Mouse (Mus musculus) right cerebral cortex, postnatal 14 days (tissue): ENCODE measurements at regions not wholly inside any gene's neighbourhood (a gene's known extent, or its start where the extent isn't known, plus 50 kb on each side); places are given as distances from the start of the nearest gene placed in this dataset.

Experiments used
- DNase-seq: peaks from one replicate; pipeline ENCODE4 v3.0.0; 2022

DNA sequence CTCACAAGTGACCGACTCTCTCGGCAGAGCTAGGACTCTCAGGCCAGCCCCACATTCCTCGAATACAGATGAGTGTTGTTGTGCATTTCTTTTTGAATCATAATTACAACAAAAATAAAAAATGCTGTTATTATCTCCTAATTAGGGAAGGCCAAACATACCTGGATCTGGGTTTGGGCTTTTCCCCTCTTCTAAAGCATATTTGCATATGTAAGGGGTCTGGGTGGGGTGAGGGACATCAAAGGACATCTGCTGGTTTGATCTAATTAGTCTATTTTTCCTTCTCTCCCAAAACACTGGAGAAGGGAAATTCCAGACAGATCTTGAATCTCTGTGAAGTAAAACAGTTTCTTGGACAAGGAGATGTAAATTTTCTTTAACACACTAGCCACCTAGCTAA, 85.3 kb downstream of the Tfap2a start:
- DNase-seq = no peak

DNA sequence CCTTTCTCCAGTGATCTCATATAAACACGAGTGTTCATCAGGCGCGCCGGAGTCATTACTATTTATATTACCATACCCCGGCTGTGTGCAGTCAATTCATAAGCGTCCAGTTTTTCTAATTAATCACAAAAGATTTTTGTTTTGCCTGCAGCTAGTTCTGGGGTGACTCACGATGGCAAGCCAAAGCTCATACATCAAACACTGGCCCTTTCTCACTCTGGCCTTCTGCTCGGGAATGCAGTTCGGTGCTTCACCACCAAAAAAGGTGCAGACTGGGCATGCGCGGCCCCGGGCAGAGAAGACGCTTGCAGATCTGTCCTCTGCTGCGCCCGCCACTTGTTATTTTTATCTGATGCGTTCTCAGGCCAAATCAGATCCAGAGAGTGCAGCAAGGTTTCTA, 87.1 kb downstream of the Tfap2a start:
- peak; percentile 93 for DNase-seq

DNA sequence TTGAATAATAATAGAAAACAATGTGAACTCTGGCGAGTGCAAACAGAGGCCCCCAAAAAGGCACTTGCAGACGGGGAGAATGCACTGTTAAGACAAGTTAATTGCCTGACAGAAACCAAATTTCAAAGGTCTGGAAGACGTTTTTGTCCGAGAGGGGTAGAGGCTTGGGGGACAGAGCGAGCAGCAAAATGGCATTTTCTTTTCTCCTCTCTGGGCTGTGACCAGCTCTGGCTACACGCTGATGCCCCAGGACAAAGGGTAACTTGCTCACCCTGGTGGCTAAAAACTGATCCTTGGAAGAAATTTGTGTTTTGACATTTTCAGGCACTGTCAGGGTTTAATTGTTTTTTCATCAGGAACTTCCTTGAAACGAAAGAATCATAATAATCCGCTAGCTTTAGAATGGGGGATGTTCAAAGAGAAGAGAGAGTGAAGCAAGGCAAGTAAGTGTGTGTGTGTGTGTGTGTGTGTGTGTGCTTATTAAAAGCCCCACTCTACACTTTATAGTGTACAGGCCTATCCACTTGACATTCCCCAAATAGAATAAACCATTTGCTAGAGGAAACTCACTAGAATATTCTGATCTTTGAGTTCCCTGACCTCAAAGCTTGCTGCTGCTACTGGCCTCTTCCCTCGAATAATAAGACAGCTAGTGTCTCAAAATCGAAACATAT, 88.0 kb downstream of the Tfap2a start:
- DNase-seq = no peak

DNA sequence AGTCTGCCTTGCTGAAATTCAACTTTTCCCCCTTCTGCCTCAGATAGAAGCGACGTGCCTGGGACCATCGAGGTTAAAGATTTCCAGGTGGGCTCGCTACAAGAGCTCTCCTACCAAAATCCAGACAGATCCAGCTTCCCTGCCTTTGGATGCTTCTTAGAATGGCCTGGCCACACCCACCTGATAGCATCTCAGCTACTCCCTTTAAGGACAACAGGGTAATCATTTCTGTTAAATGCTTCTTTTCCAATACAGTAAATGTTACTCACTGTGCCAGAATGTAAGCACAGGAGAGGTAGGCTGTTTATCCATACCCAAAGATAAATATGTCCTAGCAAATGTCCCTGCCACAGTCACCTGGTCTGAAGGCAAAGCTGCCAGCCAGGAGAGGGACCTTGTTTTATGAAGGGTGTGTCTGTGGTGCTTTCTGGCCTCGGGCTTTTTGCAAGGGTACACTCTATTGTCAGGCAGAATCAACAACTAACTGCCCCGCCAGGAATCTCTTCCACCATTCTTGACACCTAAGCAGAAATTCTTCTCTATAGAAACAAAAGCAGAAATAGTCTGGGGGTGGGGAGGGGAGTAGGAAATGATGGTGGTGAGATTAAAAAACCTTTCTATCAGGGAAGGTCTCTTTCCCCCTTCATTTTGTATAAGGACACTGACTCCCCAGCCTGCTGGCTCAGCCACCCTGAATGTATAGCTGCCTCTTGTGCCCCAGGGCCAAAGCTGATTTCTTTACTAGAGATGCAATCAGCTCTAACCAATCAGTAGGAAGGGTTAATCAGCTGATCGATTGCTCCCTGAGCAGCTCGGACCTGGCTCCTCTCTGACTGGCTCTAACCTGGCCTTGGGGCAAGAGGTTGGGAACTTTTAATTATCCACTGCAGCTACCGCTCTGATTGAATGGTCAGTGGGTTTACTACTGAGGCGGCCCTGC, 88.8 kb downstream of the Tfap2a start:
- DNase-seq = no peak

DNA sequence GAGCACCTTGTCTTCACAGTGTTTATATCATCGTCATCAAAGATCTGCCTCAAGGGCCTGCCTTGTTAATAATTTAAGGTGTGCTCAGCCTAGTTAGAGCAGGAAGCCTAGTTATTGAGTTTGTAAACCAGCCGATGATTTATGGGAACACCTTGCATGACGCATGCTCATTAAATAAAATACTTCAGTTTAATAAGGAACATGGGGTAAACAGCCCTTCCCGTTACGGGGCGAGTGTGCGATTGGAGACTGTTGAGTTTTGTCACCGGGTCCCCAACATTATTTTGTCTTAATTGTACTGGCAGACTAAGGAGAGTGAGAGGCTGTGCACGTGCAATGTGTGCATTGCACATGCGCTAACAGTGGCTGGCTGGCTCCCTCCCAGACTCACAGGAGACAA, 92.0 kb downstream of the Tfap2a start:
- no peak for DNase-seq

DNA sequence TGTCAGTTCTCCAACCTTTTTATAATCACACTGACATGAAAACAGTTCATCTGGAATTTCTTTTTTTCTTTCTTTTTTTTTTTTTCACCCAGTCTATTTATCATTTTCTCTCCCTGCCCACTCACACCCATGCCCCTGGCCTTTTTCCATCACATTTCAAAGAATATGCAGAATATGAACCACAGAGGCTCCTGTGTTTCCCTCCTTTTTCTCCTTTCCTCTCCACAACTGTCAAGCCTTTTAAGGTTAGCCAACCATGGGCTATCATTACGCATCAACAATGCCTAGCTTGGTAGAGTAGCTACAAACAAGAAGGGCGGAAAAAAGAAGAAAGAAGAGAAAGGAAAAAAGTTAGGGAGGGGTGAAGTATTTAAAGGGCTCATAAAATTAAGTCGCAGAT, 92.5 kb downstream of the Tfap2a start:
- no peak for DNase-seq

DNA sequence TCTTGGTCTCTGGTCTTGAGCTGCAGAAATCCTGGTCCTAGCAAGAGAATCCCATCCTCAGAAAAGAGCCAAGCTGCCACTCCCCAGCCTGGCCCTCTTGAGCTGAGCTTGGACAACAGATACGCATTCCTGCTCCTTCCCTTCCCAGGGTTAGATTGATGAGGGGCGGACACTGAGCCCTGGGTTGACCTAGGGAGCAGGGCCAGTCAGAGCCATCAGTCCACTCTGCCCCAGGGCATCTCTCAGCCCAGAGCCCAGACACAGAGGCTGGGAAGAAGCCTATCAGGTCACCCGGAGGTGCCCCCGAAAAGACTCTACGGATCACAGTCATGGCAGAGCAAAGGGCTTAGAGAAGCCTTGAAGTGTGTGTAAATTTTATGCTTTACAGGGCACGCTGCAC, 95.2 kb downstream of the Tfap2a start:
- DNase-seq = no peak

DNA sequence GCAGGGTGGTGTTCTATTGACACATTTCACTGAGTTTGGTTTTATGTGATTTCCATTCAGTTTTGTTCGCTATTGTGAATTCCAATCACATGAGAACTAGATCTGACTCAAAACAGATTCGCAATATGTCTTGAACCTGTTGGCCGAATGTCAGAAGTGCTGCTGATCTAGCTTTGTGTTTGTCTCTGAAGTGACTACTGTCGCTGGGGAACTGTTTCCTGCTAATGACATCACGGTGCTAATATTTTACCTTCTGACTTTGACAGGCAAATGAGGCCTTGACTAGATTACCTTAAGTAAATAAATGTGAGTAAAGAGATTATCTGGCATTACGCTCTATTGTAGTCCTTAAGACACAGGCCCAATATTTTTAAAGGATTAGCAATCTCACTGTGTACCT, 100.9 kb downstream of the Tfap2a start:
- DNase-seq = no peak

DNA sequence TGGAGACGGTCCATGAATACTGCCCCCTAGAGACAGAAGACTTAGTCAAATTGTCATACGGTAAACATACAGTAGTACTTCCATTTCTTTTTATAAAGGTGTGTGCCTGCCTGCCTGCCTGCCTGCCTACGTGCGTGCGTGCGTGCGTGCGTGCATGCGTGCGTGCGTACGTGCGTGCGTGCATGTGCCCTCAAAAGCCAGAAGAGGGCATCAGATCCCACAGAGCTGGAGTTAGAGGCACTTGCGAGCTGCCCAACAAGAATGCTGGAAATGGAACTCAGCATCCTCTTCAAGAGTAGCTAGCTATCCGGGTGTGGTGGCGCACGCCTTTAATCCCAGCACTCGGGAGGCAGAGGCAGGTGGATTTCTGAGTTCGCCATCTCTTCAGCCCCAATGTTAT, 120.3 kb downstream of the Tfap2a start:
- no peak for DNase-seq

DNA sequence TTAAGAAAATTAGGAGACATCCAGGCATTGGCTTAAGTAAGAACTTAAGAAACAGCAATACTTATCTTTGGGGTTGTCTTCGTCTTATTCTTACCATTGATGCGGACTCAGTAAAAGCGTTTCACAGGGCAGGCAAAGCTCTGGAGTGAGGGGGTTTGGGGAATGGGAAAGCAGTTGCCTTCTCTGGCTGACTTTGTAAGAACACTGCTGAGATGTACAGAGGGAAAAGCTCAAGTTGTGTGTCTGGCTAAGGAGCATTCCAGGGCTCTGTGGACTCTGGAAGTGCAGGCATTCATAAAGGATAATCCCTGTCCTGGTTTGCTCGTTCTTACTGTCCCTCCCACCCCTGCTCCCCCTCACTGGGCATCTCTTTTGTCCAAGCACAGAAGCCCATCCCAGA, 129.7 kb downstream of the Tfap2a start:
- DNase-seq = no peak

DNA sequence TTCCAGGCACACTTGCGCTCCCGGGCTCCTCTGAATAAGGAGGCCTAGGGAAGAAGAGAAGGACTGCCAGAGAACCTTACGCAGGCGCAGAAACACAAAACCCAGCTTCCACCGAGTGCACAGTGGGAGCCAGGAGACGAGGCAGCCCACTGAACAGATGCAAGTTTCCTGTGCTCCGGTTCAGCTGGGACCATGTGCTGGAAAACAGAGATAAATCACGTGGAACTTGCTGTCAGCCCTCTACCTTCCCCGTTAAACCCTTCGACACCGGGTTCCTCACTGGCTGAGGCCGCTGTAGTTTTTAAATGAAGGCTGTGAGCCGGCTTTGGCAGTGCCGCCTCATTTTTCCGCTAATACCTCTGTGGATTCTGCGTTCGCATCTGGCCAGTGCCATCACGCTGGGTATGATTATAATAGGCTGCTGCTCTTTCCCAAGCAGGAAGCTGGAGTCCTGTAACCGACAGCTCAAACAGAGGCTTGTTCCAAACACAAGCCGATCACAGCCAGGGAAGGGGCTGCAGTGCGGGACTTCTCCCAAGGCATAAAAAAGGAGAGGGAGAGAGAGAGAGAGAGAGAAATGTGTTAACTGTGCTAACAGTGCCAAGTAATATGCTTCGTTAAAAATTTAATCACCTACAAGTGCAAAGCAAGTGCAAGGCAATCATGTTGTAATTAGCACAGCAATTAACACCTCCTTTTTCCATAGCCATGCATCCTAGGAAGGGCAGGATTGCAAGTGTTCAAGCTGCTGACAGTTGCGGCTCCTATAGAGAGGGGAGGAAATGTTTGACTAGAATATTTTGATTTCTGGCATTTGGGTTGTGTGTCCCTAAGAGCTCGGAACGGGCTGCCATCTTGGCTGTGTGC, 131.5 kb downstream of the Tfap2a start:
- DNase-seq = peak; percentile 35

DNA sequence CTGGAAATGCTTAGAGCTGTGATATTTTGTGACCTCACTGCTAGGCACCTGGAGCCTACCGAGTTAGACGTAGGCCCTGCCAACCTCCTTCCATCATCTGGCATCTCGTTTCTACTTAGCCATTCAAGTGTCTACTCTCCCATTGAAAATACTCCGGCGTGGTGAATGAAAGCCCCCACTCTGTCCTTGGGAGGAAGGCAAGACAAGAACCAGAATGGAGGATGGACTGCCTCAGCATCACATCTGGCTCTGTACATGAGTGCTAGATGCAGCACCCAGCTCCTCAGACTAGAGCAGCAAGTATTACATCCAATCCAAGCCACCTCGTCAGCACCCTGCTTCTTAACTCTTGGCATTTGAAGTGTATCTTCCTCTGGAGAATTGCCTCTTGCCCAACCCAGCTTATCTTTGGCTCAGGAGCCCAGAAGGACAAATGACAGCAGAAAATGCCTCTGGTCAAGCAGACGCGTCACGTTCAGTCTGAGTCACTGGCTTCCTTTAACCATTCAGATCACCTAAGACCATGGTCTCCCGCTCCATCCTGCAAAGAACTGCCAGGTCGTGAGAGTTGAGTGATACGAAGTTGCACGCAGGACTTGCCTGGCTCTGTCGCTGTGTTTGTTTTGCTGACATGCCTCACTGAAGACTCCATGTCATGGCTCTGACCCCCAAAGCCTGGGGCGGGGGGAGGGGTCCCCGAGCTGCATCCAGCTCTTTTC, 132.3 kb downstream of the Tfap2a start:
- DNase-seq = no peak

DNA sequence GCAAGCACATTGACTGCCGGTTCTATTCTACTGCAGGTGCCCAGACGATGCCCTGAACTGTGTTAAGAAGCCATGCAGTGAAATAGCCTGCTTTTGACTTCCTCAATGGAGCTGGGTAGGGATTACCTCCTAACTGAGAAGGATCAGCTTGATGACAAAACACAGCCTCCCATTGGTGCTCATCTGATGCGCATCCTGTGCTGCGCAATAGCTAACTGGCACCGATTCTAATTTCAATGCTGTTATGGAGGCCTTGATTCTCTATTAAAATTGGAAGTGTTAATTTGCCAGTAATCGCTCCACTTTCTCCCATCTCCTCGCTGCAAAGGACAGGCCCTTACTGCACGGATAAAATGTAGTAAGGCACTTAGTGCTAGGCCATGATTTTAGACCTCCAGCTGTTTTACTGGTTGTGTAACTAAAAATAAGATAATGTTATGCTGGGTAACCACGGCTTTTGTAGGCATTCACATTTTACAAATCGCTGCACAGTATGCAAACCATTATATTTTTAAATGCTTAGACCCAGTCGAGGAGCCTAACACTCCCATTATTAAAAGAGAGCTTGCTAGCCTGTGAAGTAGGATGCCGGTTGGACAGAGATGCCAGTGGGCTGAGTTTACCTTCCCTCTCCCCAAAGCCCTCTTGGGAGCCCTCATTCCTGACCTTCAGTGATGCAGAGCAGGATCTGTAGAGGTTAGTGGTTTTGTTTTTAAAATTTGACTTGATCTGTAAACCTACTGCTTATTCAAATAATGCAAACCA, 163.0 kb downstream of the Tfap2a start:
- no peak for DNase-seq

DNA sequence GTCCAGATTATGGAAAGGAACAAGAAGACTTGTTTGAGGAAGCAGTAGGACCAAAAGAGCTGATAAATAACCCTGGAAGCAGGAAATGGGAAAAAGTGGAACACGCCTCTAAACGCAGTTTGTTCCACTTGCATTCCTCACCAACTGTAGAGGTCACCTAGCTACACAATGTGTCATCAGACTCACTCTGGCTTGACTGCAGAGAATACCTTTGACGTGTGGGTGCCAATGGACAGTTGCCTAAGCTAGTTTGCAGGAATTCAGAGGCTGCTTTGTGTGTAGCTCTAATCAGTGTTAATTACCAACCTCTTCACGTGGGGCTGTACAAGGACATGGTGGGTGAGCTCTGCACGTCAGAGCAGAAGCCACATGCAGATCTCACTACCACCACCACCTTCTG, 168.7 kb downstream of the Tfap2a start:
- no peak for DNase-seq

DNA sequence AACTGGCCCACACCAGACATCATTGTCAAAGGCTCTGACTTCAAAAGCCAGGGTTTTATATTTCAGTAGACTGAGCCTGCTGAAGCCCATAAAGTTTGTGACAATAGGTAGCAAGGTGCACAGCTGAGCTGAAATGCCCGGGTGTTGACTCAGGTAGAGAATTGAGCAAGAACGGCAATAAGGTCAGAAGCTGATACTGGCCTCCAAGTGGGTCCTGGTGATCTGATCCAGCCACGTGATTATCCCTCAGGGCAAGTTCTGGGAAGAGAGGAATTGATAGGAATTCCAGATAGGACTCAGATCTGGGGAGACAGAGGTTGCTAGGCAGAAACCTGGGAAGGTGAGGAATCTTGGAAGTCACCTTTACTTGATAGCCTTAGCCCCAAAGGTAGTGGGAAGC, 170.4 kb downstream of the Tfap2a start:
- DNase-seq = no peak

DNA sequence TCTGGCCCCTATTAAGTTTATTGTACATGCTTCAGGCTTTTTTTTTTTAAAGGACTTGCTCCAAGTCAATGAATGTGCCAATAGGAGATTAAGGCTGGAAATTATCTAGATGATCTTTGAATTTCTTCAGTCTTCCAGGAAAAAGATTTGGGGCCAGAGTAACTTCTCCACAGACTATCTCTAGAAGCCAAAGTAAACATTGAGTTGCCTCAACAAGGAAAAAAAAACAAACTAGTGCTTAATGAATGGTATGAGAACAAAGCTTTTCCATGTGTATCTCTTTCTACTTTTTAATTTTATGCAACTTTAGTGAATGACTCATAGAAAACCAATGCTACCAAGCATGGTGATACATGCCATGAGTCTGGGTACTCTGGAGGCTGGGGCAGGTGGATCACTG, 173.8 kb downstream of the Tfap2a start:
- no peak for DNase-seq

DNA sequence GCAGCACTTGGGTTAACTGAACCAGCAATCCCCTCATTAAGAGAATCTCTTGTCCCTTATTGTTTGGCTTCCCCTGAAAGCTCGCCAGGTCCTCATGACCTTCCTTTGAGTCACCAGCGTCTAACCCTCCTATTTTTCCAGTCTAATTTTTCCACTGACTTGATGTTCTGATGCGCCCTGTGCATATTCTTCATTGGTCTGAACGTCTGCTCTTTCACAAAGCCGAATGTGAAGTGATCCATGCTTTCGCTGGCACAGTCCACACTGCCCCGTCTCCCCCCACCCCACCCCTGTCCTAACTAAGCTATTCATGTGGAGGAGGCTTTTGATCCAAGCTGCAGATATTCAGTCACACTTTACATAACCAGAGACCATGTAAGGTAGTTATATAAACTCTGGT, 183.8 kb downstream of the Tfap2a start:
- no peak for DNase-seq

DNA sequence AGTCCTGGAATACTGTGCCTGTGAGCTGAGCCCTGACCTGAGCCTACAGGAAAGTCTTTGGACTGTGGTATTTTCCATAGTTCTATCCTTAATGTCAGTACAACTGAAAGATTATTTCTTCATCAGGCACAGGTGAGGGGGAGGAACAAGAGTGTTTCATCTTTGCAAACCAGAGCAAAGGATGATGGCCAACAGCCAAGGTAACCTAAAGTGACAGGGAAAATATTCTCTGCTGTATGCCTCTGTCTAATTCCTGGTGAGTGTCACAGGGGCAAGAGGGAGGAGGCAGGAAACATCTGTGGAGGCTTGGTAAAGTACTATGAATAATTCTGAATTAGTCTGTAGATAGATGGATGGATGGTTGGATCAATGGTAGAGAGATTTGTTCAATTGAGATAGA, 164.3 kb upstream of the Ofcc1 start:
- DNase-seq = no peak

DNA sequence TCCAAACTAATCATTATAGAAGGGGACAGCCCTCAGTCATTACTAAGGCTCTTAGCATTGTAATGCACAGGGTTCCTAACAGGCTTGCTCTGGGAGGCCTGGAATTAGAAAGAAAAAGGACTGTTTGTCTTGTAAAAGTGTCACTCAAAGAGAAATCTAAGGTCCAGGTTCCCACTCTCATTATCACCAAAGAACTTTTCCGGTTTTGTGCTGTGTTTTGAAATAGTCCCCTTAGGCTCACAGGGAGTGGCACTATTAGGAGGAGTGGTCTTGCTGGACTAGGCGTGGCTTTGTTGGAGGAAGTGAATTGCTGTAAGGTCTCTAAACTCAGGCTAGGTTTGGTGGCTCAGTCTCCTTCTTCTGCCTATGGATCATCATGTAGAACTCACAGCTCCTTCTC, 161.9 kb upstream of the Ofcc1 start:
- DNase-seq = no peak

DNA sequence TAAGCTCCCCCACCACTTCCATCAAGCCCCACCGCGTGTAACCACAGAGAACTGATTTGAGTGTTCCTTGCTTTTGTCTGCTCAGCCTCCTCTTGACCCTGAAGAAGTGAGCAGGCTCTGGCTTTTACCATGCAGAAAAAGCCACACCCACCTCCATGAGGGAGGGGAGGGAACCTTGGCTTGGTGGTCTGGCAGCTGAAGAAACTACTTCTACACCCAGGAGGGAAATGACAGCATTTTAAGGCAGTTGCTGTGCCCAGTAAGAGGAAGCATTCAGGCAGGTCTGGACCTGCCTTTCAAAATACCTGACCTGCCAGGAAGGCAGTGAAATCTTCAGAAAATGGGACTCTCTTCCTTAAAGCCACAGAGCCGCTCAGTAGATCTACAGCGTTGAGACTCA, 156.9 kb upstream of the Ofcc1 start:
- no peak for DNase-seq

DNA sequence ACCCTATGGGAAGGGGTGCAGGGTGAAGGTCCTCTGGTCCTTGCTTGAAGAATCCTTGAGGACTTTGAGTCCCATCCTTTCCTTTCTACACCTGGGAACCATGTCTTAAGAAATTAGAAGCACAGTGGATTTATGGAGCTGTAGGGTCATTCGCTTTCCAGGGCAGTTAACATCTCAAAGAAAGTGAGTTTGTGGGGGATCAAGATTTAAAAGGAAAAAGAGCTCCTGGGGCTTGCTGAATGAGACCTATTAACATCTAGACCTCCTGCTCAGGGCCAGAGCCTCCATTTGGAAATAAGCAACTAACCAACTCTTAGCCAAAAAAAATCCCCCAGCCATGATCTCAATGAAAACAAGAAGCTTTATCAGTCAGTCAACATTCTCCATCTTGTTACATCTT, 148.0 kb upstream of the Ofcc1 start:
- DNase-seq = no peak

DNA sequence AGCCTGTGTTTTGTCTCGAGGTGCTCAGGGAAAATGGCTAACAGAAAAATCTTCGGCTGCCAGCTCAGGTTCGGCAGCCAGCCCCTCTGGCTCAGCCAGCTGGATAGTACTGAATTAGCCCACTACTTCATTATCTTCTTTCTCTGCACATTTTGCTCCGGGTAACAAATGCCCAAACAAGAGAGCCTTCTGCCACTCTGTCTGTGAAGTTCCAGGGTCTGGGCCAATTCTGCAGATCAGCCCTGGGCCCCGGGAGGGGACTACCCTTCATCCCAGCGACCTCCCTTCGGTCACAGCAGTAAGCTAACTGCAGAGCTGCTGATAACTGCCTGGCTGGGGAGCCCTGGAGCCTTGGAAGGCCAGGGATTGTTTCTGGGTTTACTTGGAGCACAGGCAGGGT, 119.6 kb upstream of the Ofcc1 start:
- DNase-seq = no peak
